ENCODE assay signal across 9 mouse cellular contexts in the genomic region with DNA sequence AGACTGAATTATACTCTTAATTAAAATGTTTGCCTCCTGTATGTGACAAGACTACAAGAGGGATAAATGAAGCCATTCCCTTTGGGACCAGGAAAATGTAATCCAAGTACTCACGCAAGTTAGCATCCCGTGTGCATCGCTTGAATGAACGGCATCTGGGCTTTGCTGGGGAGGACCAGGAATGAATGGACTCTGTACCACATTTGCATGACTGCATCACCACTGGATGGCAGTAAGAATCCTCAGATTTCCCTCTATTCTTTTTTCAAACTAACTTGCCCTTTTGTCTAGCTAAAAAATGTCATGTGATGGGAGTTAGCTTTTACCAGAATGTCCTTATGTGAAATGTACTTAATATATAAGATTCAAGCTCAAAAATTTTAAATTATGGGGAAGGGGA. TPM values are rescaled to one million over a fixed set of nuclear protein-coding genes. Genes with fewer than 3 reads are reported as not detected.
DNase-seq lines count a peak whose midpoint lies in the region; ATAC-seq and TF ChIP-seq lines count a peak whose summit lies in the region.
"Had no signal": no experiment of that assay in that cellular context is flagged by ENCODE, and none has a peak within 500 bp of the region (broad histone marks: within the 10 kb centered on the region; RNA-seq: fewer than 3 reads in every experiment).

No protein-coding gene starts in this region.

- H3K4me2 ChIP-seq in heart, embryonic 12.5 days, result no peak overlapping the region
- no peak overlapping the region for H3K4me2 ChIP-seq in liver, embryonic 14.5 days (ENCODE audit: low read depth)
- H3K4me2 ChIP-seq: heart, embryonic 15.5 days had no signal

- no peaks in the 10 kb centered on the region for H3K9me3 ChIP-seq in heart, embryonic 12.5 days (replicated peaks)
- no peaks in the 10 kb centered on the region for H3K9me3 ChIP-seq in liver, embryonic 14.5 days (ENCODE audit: control insufficient read depth, low read length)
- H3K9me3 ChIP-seq: heart, embryonic 15.5 days had no signal

- no peak for TF ChIP-seq EP300 in liver, embryonic 14.5 days (IDR thresholded peaks at IDR 0.05; ENCODE audit: low read depth)

- peak; percentile 37 to 57 for DNase-seq in heart, adult 18-20 months
- DNase-seq in liver, embryonic 14.5 days (ENCODE audit: low read depth in 3 of 3, low spot score in 3 of 3), result no peak
- DNase-seq in liver, result no peak
- DNase-seq in brain, adult 2 months (ENCODE audit: low read depth, low spot score), result peak; percentile 72
- DNase-seq in lung, adult 2 months, result no peak
- no peak for DNase-seq in ovary, adult 18-20 months (ENCODE audit: low spot score)
- DNase-seq in thymus, postnatal 14 days, result no peak

- H3K27me3 ChIP-seq in heart, embryonic 12.5 days (replicated peaks), result no peaks in the 10 kb centered on the region
- no peaks in the 10 kb centered on the region for H3K27me3 ChIP-seq in liver, embryonic 14.5 days (ENCODE audit: control insufficient read depth, insufficient read depth, low read length)
- H3K27me3 ChIP-seq: heart, embryonic 15.5 days had no signal

- H3K4me3 ChIP-seq in heart, embryonic 12.5 days, result no peak overlapping the region
- no peak overlapping the region for H3K4me3 ChIP-seq in liver, embryonic 14.5 days (ENCODE audit: insufficient read depth in 1 of 2, low read depth in 2 of 2, low read length in 2 of 2)
- no peak overlapping the region for H3K4me3 ChIP-seq in lung, adult 2 months (replicated peaks; ENCODE audit: extremely low read depth, low read depth, low read length)
- H3K4me3 ChIP-seq: heart, embryonic 15.5 days had no signal

- no peaks in the 10 kb centered on the region for H3K36me3 ChIP-seq in heart, embryonic 12.5 days
- no peaks in the 10 kb centered on the region for H3K36me3 ChIP-seq in liver, embryonic 14.5 days (replicated peaks; ENCODE audit: control insufficient read depth, insufficient read depth, low read depth)
- H3K36me3 ChIP-seq: heart, embryonic 15.5 days had no signal

- no peak overlapping the region for H3K9ac ChIP-seq in heart, embryonic 12.5 days
- H3K9ac ChIP-seq in liver, embryonic 14.5 days (replicated peaks), result no peak overlapping the region
- H3K9ac ChIP-seq: heart, embryonic 15.5 days had no signal

- no peak for ATAC-seq in heart, embryonic 12.5 days (ENCODE audit: insufficient number of reproducible peaks, low FRiP score)
- ATAC-seq in liver, embryonic 14.5 days (ENCODE audit: insufficient read depth), result no peak

- peak; percentile 12; the same call in 1 of the 2 replicates for TF ChIP-seq CTCF in liver, embryonic 14.5 days (IDR thresholded peaks at IDR 0.05; ENCODE audit: low read depth)
- peak; percentile 40; the same call in 1 of the 2 replicates for TF ChIP-seq CTCF in lung, adult 2 months (IDR thresholded peaks at IDR 0.05; ENCODE audit: insufficient read depth, low read length)

- H3K4me1 ChIP-seq in heart, embryonic 12.5 days (replicated peaks), result no peaks in the 10 kb centered on the region
- H3K4me1 ChIP-seq in liver, embryonic 14.5 days (replicated peaks; ENCODE audit: control insufficient read depth in 2 of 2, insufficient read depth in 2 of 2, low read length in 1 of 2), result no peaks in the 10 kb centered on the region
- no peaks in the 10 kb centered on the region for H3K4me1 ChIP-seq in lung, adult 2 months (ENCODE audit: control insufficient read depth, insufficient read depth, low read length)
- H3K4me1 ChIP-seq: heart, embryonic 15.5 days had no signal

- WGBS in heart, embryonic 12.5 days, result 72% methylated on average over 4 of the region's 4 CpGs
- 69% methylated on average over 4 of the region's 4 CpGs for WGBS in liver, embryonic 14.5 days (ENCODE audit: insufficient replicate concordance)
- 50% methylated on average over 4 of the region's 4 CpGs for WGBS in lung, adult 2 months

- no peak for TF ChIP-seq POLR2A in lung, adult 2 months (IDR thresholded peaks at IDR 0.05; ENCODE audit: borderline replicate concordance, extremely low read depth, low read depth, low read length)

- H3K27ac ChIP-seq in heart, embryonic 12.5 days (ENCODE audit: poor library complexity, severe bottlenecking), result no peak overlapping the region
- no peak overlapping the region for H3K27ac ChIP-seq in liver, embryonic 14.5 days
- H3K27ac ChIP-seq: heart, embryonic 15.5 days had no signal

RNA-seq across cellular contexts. Expression of gene Rasgrp3, which starts 29.3 kb away (rescaled TPM):
- 10 to 100 TPM; 20.2 to 29.6 TPM for total RNA-seq in heart, adult 18-20 months (2021)
- polyA plus RNA-seq in heart, embryonic 12.5 days (2016; fragmentation: Nextera tagmentation; extraction: Ambion mirVana), result 16.7 and 17.1 TPM in 2 replicates
- polyA plus RNA-seq in liver, embryonic 14.5 days (2012; rRNA removed), result 1.5 and 2.9 TPM in 2 replicates
- 2.0 and 3.2 TPM in 2 replicates for polyA plus RNA-seq in liver, embryonic 14.5 days (2014; fragmentation: Nextera tagmentation; extraction: Ambion mirVana)
- 14.5 and 27.0 TPM in 2 replicates for polyA plus RNA-seq in lung, adult 2 months (2012; rRNA removed)

Comparison
In these comparisons a context has a peak if more than half of its experiments do, and no peak if none do; other contexts are left out.
1. DNase-seq: peak in heart, adult 18-20 months (2 of 2) and brain, adult 2 months (single experiment); none in liver, embryonic 14.5 days (0 of 3), liver (single experiment), lung, adult 2 months (single experiment), ovary, adult 18-20 months (single experiment) and thymus, postnatal 14 days (single experiment).